ENCODE assay signal across 9 mouse cellular contexts in the genomic region with DNA sequence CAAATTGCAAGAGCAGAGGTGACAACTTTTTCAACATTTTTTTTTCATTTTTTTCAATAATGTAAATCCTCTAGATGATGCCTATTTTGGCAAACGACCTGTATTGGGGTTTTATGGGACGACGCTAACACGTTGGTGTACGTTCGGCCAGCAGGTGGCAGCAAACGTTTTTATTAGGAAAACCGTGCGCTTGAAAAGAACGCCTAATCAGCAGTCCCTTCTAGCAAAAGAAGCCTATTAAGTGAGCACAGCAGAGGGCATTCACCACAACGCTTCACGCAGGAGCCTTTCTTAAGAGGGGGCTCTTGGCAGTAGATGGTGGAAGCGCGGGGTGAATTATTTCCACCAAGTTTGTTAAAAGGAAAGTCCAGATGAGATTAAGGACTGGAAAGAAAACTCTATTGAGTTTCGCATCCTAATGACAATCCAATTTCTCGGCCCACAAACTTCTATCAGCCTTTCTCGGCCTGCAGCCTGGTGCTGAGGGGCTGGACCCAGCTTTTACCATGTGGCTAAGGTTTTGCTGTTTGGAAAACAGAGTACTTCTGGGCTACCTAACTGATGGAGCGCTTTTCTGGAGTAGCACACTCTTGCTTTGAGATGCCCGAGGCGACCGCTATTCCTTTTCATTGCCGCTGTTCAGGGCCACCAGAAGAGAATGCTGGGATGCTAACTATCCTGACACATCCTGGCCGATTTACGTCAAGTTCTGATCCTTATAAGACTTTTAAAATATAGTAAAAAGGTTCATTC.
DNase-seq lines count a peak whose midpoint lies in the region; ATAC-seq and TF ChIP-seq lines count a peak whose summit lies in the region.
"Had no signal": no experiment of that assay in that cellular context is flagged by ENCODE, and none has a peak within 500 bp of the region (broad histone marks: within the 10 kb centered on the region; RNA-seq: fewer than 3 reads in every experiment).

No protein-coding gene starts in this region.

- DNase-seq in adrenal gland, postnatal 25 days: peak; percentile 87
- peak; percentile 95 for DNase-seq in embryonic facial prominence, embryonic 11.5 days (ENCODE audit: low spot score)
- DNase-seq in kidney, postnatal 0 days (ENCODE audit: low spot score): peak; percentile 95
- DNase-seq in liver, embryonic 11.5 days (ENCODE audit: low spot score): peak; percentile 60
- peak; percentile 78 for DNase-seq in telencephalon, adult 2 months (ENCODE audit: low read depth, low spot score)

- no peaks in the 10 kb centered on the region for H3K79me3 ChIP-seq in C2C12 (ENCODE audit: low read depth)

- H3K79me2 ChIP-seq in C2C12 (ENCODE audit: control insufficient read depth, insufficient read depth): no peaks in the 10 kb centered on the region

- H3ac ChIP-seq in C2C12 (ENCODE audit: control insufficient read depth, insufficient read length, low read depth): no peak overlapping the region

- no peaks in the 10 kb centered on the region for H3K36me3 ChIP-seq in C2C12 (ENCODE audit: control insufficient read depth, insufficient read depth)
- H3K36me3 ChIP-seq in embryonic facial prominence, embryonic 11.5 days (replicated peaks; ENCODE audit: control insufficient read depth, insufficient read depth, low read depth, low read length): no peaks in the 10 kb centered on the region
- H3K36me3 ChIP-seq in heart, embryonic 13.5 days: no peaks in the 10 kb centered on the region
- H3K36me3 ChIP-seq in kidney, postnatal 0 days (ENCODE audit: insufficient read depth, low read length): no peaks in the 10 kb centered on the region
- H3K36me3 ChIP-seq in liver, embryonic 11.5 days (ENCODE audit: control insufficient read depth, insufficient read depth, low read length): no peaks in the 10 kb centered on the region
- H3K36me3 ChIP-seq in neural tube, embryonic 13.5 days: no peaks in the 10 kb centered on the region
- H3K36me3 ChIP-seq: embryonic facial prominence, embryonic 13.5 days had no signal

- H3K9ac ChIP-seq in embryonic facial prominence, embryonic 11.5 days (replicated peaks; ENCODE audit: low read length): no peak overlapping the region
- H3K9ac ChIP-seq in heart, embryonic 13.5 days: 0 out of 2 replicates have a peak overlapping the region, but pooled peaks have one; percentile 26
- H3K9ac ChIP-seq in kidney, postnatal 0 days (ENCODE audit: low read depth, low read length): no peak overlapping the region
- H3K9ac ChIP-seq in liver, embryonic 11.5 days (ENCODE audit: low read depth, low read length): no peak overlapping the region
- H3K9ac ChIP-seq in neural tube, embryonic 13.5 days: no peak overlapping the region
- H3K9ac ChIP-seq: embryonic facial prominence, embryonic 13.5 days had no signal

- 36% methylated on average over 24 of the region's 24 CpGs for WGBS in embryonic facial prominence, embryonic 11.5 days
- WGBS in heart, embryonic 13.5 days: 34% methylated on average over 24 of the region's 24 CpGs
- WGBS in kidney, postnatal 0 days: 34% methylated on average over 24 of the region's 24 CpGs
- WGBS in liver, embryonic 11.5 days: 36% methylated on average over 24 of the region's 24 CpGs
- WGBS in neural tube, embryonic 13.5 days: 30% methylated on average over 24 of the region's 24 CpGs

- H3K9me3 ChIP-seq in embryonic facial prominence, embryonic 11.5 days (replicated peaks; ENCODE audit: control insufficient read depth, low read length): no peaks in the 10 kb centered on the region
- H3K9me3 ChIP-seq in heart, embryonic 13.5 days: no peaks in the 10 kb centered on the region
- no peaks in the 10 kb centered on the region for H3K9me3 ChIP-seq in kidney, postnatal 0 days (replicated peaks; ENCODE audit: low read length)
- H3K9me3 ChIP-seq in liver, embryonic 11.5 days (ENCODE audit: control insufficient read depth, low read length): no peaks in the 10 kb centered on the region
- H3K9me3 ChIP-seq in neural tube, embryonic 13.5 days: no peaks in the 10 kb centered on the region
- H3K9me3 ChIP-seq: embryonic facial prominence, embryonic 13.5 days had no signal

- H3K4me3 ChIP-seq in C2C12 (ENCODE audit: insufficient read depth, poor library complexity, severe bottlenecking): no peak overlapping the region
- H3K4me3 ChIP-seq in embryonic facial prominence, embryonic 11.5 days (ENCODE audit: low read depth, low read length): no peak overlapping the region
- no peak overlapping the region for H3K4me3 ChIP-seq in heart, embryonic 13.5 days
- H3K4me3 ChIP-seq in kidney, postnatal 0 days (replicated peaks; ENCODE audit: low read depth, low read length): no peak overlapping the region
- H3K4me3 ChIP-seq in liver, embryonic 11.5 days (ENCODE audit: low read depth, low read length): no peak overlapping the region
- H3K4me3 ChIP-seq in neural tube, embryonic 13.5 days: no peak overlapping the region
- H3K4me3 ChIP-seq: embryonic facial prominence, embryonic 13.5 days had no signal

- H3K4me2 ChIP-seq in embryonic facial prominence, embryonic 11.5 days (ENCODE audit: low read depth, low read length): no peak overlapping the region
- no peak overlapping the region for H3K4me2 ChIP-seq in heart, embryonic 13.5 days
- H3K4me2 ChIP-seq in kidney, postnatal 0 days (ENCODE audit: low read length): no peak overlapping the region
- no peak overlapping the region for H3K4me2 ChIP-seq in liver, embryonic 11.5 days
- H3K4me2 ChIP-seq in neural tube, embryonic 13.5 days: no peak overlapping the region
- H3K4me2 ChIP-seq: embryonic facial prominence, embryonic 13.5 days had no signal

- no peaks in the 10 kb centered on the region for H3K4me1 ChIP-seq in embryonic facial prominence, embryonic 11.5 days (ENCODE audit: control insufficient read depth, insufficient read depth, low read length)
- H3K4me1 ChIP-seq in heart, embryonic 13.5 days: peaks cover 42% of the 10 kb centered on the region
- H3K4me1 ChIP-seq in kidney, postnatal 0 days (replicated peaks; ENCODE audit: insufficient read depth, low read length): no peaks in the 10 kb centered on the region
- no peaks in the 10 kb centered on the region for H3K4me1 ChIP-seq in liver, embryonic 11.5 days (replicated peaks; ENCODE audit: control insufficient read depth, insufficient read depth, low read length)
- 0 out of 2 replicates have a peak, but pooled peaks cover 3% of the 10 kb centered on the region for H3K4me1 ChIP-seq in neural tube, embryonic 13.5 days (replicated peaks)

- no peak for ATAC-seq in embryonic facial prominence, embryonic 11.5 days (replicated peaks; ENCODE audit: insufficient number of reproducible peaks, low FRiP score, low TSS enrichment, low read depth)
- peak; percentile 52; the same call in 1 of the 2 replicates for ATAC-seq in heart, embryonic 13.5 days (ENCODE audit: extremely low read depth, insufficient number of reproducible peaks, low FRiP score, low TSS enrichment)
- no peak for ATAC-seq in kidney, postnatal 0 days (replicated peaks; ENCODE audit: low FRiP score, low read depth)
- ATAC-seq in liver, embryonic 11.5 days (replicated peaks; ENCODE audit: low FRiP score): no peak
- peak; percentile 83 for ATAC-seq in neural tube, embryonic 13.5 days (ENCODE audit: low read depth)

- TF ChIP-seq CTCF in C2C12 (IDR thresholded peaks at IDR 0.05; ENCODE audit: control insufficient read depth, insufficient read depth, insufficient read length): peak; percentile 21
- peak; percentile 88 for TF ChIP-seq CTCF in kidney, postnatal 0 days (IDR thresholded peaks at IDR 0.05; ENCODE audit: low read depth)

- no peaks in the 10 kb centered on the region for H3K27me3 ChIP-seq in C2C12 (ENCODE audit: control insufficient read depth, insufficient read depth, insufficient read length)
- no peaks in the 10 kb centered on the region for H3K27me3 ChIP-seq in embryonic facial prominence, embryonic 11.5 days (ENCODE audit: control insufficient read depth, insufficient read depth, low read length)
- H3K27me3 ChIP-seq in heart, embryonic 13.5 days (replicated peaks): no peaks in the 10 kb centered on the region
- no peaks in the 10 kb centered on the region for H3K27me3 ChIP-seq in kidney, postnatal 0 days (ENCODE audit: insufficient read depth, low read length)
- no peaks in the 10 kb centered on the region for H3K27me3 ChIP-seq in liver, embryonic 11.5 days (replicated peaks; ENCODE audit: control insufficient read depth, insufficient read depth, low read length)
- no peaks in the 10 kb centered on the region for H3K27me3 ChIP-seq in neural tube, embryonic 13.5 days
- H3K27me3 ChIP-seq: embryonic facial prominence, embryonic 13.5 days had no signal

- H3K27ac ChIP-seq in embryonic facial prominence, embryonic 11.5 days (replicated peaks; ENCODE audit: low read depth, low read length): no peak overlapping the region
- no peak overlapping the region for H3K27ac ChIP-seq in heart, embryonic 13.5 days (replicated peaks)
- no peak overlapping the region for H3K27ac ChIP-seq in kidney, postnatal 0 days
- no peak overlapping the region for H3K27ac ChIP-seq in liver, embryonic 11.5 days (ENCODE audit: low read depth, low read length)
- H3K27ac ChIP-seq in neural tube, embryonic 13.5 days (replicated peaks): no peak overlapping the region
- H3K27ac ChIP-seq: embryonic facial prominence, embryonic 13.5 days had no signal

TF ChIP-seq in C2C12, 6 proteins besides CTCF, POLR2A, EP300 and RAD21:
- TF ChIP-seq USF1 (IDR thresholded peaks at IDR 0.05; ENCODE audit: low read depth) (no peak), MYOD1 (IDR thresholded peaks at IDR 0.05; ENCODE audit: control insufficient read depth, insufficient read length, low read depth) (no peak), MYOG (IDR thresholded peaks at IDR 0.05; ENCODE audit: control insufficient read depth, extremely low read depth, insufficient read length) (no peak), CEBPB (IDR thresholded peaks at IDR 0.05; ENCODE audit: low read depth) (no peak), MAX (IDR thresholded peaks at IDR 0.05) (no peak), FOSL1 (IDR thresholded peaks at IDR 0.05; ENCODE audit: insufficient read depth, low read length, poor library complexity, severe bottlenecking) (no peak)

Comparison
In these comparisons a context has a peak if more than half of its experiments do, and no peak if none do; other contexts are left out.
1. ATAC-seq: peak in heart, embryonic 13.5 days (single experiment) and neural tube, embryonic 13.5 days (single experiment); none in embryonic facial prominence, embryonic 11.5 days (single experiment), kidney, postnatal 0 days (single experiment) and liver, embryonic 11.5 days (single experiment).
2. Peak in every context shown above with its lines, with median percentiles within 50 percentile points of each other: DNase-seq.